Mouse (Mus musculus): ENCODE measurements around the gene Hamp2. TPM values are rescaled to one million over a fixed set of nuclear protein-coding genes. Genes with fewer than 3 reads are reported as not detected.

The Hamp2 gene
- polyA plus RNA-seq, 1 experiment: not detected

GRCm38 (mm10) chr7:30968611-30969010, 44.1 kb upstream of the Hamp2 start:
- no peak for TF ChIP-seq MYOG (IDR thresholded peaks at IDR 0.05; ENCODE audit: control insufficient read depth, extremely low read depth, insufficient read length)
- H3ac ChIP-seq (ENCODE audit: control insufficient read depth, insufficient read length, low read depth): no peak overlapping the region
- H3K79me3 ChIP-seq (ENCODE audit: low read depth): no peaks in the 10 kb centered on the region
- no peaks in the 10 kb centered on the region for H3K36me3 ChIP-seq (ENCODE audit: control insufficient read depth, insufficient read depth)
- peaks cover 19% of the 10 kb centered on the region for H3K27me3 ChIP-seq (ENCODE audit: control insufficient read depth, insufficient read depth, insufficient read length)
- no peak overlapping the region for H3K4me3 ChIP-seq (ENCODE audit: insufficient read depth, poor library complexity, severe bottlenecking)
- H3K79me2 ChIP-seq (ENCODE audit: control insufficient read depth, insufficient read depth): no peaks in the 10 kb centered on the region

- Histone ChIP-seq H3K79me3 (ENCODE audit: low read depth) (no peaks in the 10 kb centered on the region), H3K36me3 (ENCODE audit: control insufficient read depth, insufficient read depth) (no peaks in the 10 kb centered on the region), H3ac (ENCODE audit: control insufficient read depth, insufficient read length, low read depth) (no peak overlapping the region), H3K4me3 (ENCODE audit: insufficient read depth, poor library complexity, severe bottlenecking) (no peak overlapping the region), H3K79me2 (ENCODE audit: control insufficient read depth, insufficient read depth) (no peaks in the 10 kb centered on the region), H3K27me3 (ENCODE audit: control insufficient read depth, insufficient read depth, insufficient read length) (peaks cover 9% of the 10 kb centered on the region)
- TF ChIP-seq MYOD1 (IDR thresholded peaks at IDR 0.05; ENCODE audit: control insufficient read depth, insufficient read length, low read depth) (no peak), CEBPB (IDR thresholded peaks at IDR 0.05; ENCODE audit: low read depth) (no peak), FOSL1 (IDR thresholded peaks at IDR 0.05; ENCODE audit: insufficient read depth, low read length, poor library complexity, severe bottlenecking) (no peak), USF1 (IDR thresholded peaks at IDR 0.05; ENCODE audit: low read depth) (no peak), CTCF (IDR thresholded peaks at IDR 0.05; ENCODE audit: control insufficient read depth, insufficient read depth, insufficient read length) (no peak), MYOG (IDR thresholded peaks at IDR 0.05; ENCODE audit: control insufficient read depth, extremely low read depth, insufficient read length) (no peak), MAX (IDR thresholded peaks at IDR 0.05) (no peak)
Observed at GRCm38 (mm10) chr7:30966657-30967056, 42.2 kb upstream of the Hamp2 start.

GRCm38 (mm10) chr7:30965677-30966076, 41.2 kb upstream of the Hamp2 start:
- Histone ChIP-seq H3ac (ENCODE audit: control insufficient read depth, insufficient read length, low read depth) (no peak overlapping the region), H3K79me3 (ENCODE audit: low read depth) (no peaks in the 10 kb centered on the region), H3K27me3 (ENCODE audit: control insufficient read depth, insufficient read depth, insufficient read length) (peaks cover 4% of the 10 kb centered on the region), H3K79me2 (ENCODE audit: control insufficient read depth, insufficient read depth) (no peaks in the 10 kb centered on the region), H3K4me3 (ENCODE audit: insufficient read depth, poor library complexity, severe bottlenecking) (no peak overlapping the region), H3K36me3 (ENCODE audit: control insufficient read depth, insufficient read depth) (no peaks in the 10 kb centered on the region)
- TF ChIP-seq FOSL1 (IDR thresholded peaks at IDR 0.05; ENCODE audit: insufficient read depth, low read length, poor library complexity, severe bottlenecking): no peak
- TF ChIP-seq CTCF (IDR thresholded peaks at IDR 0.05; ENCODE audit: control insufficient read depth, insufficient read depth, insufficient read length): no peak
- TF ChIP-seq USF1 (IDR thresholded peaks at IDR 0.05; ENCODE audit: low read depth): no peak
- TF ChIP-seq MYOG (IDR thresholded peaks at IDR 0.05; ENCODE audit: control insufficient read depth, extremely low read depth, insufficient read length): no peak
- TF ChIP-seq MYOD1 (IDR thresholded peaks at IDR 0.05; ENCODE audit: control insufficient read depth, insufficient read length, low read depth): no peak
- no peak for TF ChIP-seq MAX (IDR thresholded peaks at IDR 0.05)
- no peak for TF ChIP-seq CEBPB (IDR thresholded peaks at IDR 0.05; ENCODE audit: low read depth)

- TF ChIP-seq USF1 (IDR thresholded peaks at IDR 0.05; ENCODE audit: low read depth) (no peak), CTCF (IDR thresholded peaks at IDR 0.05; ENCODE audit: control insufficient read depth, insufficient read depth, insufficient read length) (no peak)
- H3K36me3 ChIP-seq (ENCODE audit: control insufficient read depth, insufficient read depth): no peaks in the 10 kb centered on the region
Observed at GRCm38 (mm10) chr7:30964366-30964765, 39.9 kb upstream of the Hamp2 start.

GRCm38 (mm10) chr7:30962862-30963261, 38.4 kb upstream of the Hamp2 start:
- Histone ChIP-seq H3K79me3 (ENCODE audit: low read depth) (no peaks in the 10 kb centered on the region), H3K79me2 (ENCODE audit: control insufficient read depth, insufficient read depth) (peaks cover 8% of the 10 kb centered on the region), H3ac (ENCODE audit: control insufficient read depth, insufficient read length, low read depth) (no peak overlapping the region), H3K4me3 (ENCODE audit: insufficient read depth, poor library complexity, severe bottlenecking) (no peak overlapping the region), H3K27me3 (ENCODE audit: control insufficient read depth, insufficient read depth, insufficient read length) (no peaks in the 10 kb centered on the region), H3K36me3 (ENCODE audit: control insufficient read depth, insufficient read depth) (no peaks in the 10 kb centered on the region)
- no peak for TF ChIP-seq MYOG (IDR thresholded peaks at IDR 0.05; ENCODE audit: control insufficient read depth, extremely low read depth, insufficient read length)
- TF ChIP-seq CEBPB (IDR thresholded peaks at IDR 0.05; ENCODE audit: low read depth): no peak
- TF ChIP-seq FOSL1 (IDR thresholded peaks at IDR 0.05; ENCODE audit: insufficient read depth, low read length, poor library complexity, severe bottlenecking): no peak

More at GRCm38 (mm10) chr7:30964366-30964765, 39.9 kb upstream of the Hamp2 start:
- Histone ChIP-seq H3K79me3 (ENCODE audit: low read depth) (no peaks in the 10 kb centered on the region), H3ac (ENCODE audit: control insufficient read depth, insufficient read length, low read depth) (no peak overlapping the region), H3K79me2 (ENCODE audit: control insufficient read depth, insufficient read depth) (no peaks in the 10 kb centered on the region), H3K27me3 (ENCODE audit: control insufficient read depth, insufficient read depth, insufficient read length) (peaks cover 3% of the 10 kb centered on the region), H3K4me3 (ENCODE audit: insufficient read depth, poor library complexity, severe bottlenecking) (no peak overlapping the region)

- Histone ChIP-seq H3K36me3 (ENCODE audit: control insufficient read depth, insufficient read depth) (peaks cover 6% of the 10 kb centered on the region), H3ac (ENCODE audit: control insufficient read depth, insufficient read length, low read depth) (no peak overlapping the region), H3K27me3 (ENCODE audit: control insufficient read depth, insufficient read depth, insufficient read length) (no peaks in the 10 kb centered on the region), H3K79me3 (ENCODE audit: low read depth) (peaks cover 3% of the 10 kb centered on the region), H3K4me3 (ENCODE audit: insufficient read depth, poor library complexity, severe bottlenecking) (no peak overlapping the region), H3K79me2 (ENCODE audit: control insufficient read depth, insufficient read depth) (peaks cover 22% of the 10 kb centered on the region)
- no peak for TF ChIP-seq MYOG (IDR thresholded peaks at IDR 0.05; ENCODE audit: control insufficient read depth, extremely low read depth, insufficient read length)
- TF ChIP-seq MYOD1 (IDR thresholded peaks at IDR 0.05; ENCODE audit: control insufficient read depth, insufficient read length, low read depth): no peak
- no peak for TF ChIP-seq USF1 (IDR thresholded peaks at IDR 0.05; ENCODE audit: low read depth)
- TF ChIP-seq CEBPB (IDR thresholded peaks at IDR 0.05; ENCODE audit: low read depth): no peak
- TF ChIP-seq FOSL1 (IDR thresholded peaks at IDR 0.05; ENCODE audit: insufficient read depth, low read length, poor library complexity, severe bottlenecking): no peak
- TF ChIP-seq CTCF (IDR thresholded peaks at IDR 0.05; ENCODE audit: control insufficient read depth, insufficient read depth, insufficient read length): no peak
Observed at GRCm38 (mm10) chr7:30959786-30960349, 35.4 kb upstream of the Hamp2 start.
